Mouse (Mus musculus) E14TG2a.4 (cell line): ENCODE results near the gene Osbpl10.

Experiments
- CTCF ChIP-seq: conservative IDR thresholded peaks from 2 replicates; pipeline ENCODE4 v1.5.1; 2014; ENCODE audit warnings: low read length
- NANOG ChIP-seq: IDR thresholded peaks from 2 replicates; pipeline ENCODE4 v1.6.1; 2014; ENCODE audit warnings: borderline replicate concordance, low read length, mixed read lengths
- POU5F1 ChIP-seq: IDR thresholded peaks from 2 replicates; pipeline ENCODE4 v1.6.1; 2014; ENCODE audit warnings: low read length, borderline replicate concordance

DNA sequence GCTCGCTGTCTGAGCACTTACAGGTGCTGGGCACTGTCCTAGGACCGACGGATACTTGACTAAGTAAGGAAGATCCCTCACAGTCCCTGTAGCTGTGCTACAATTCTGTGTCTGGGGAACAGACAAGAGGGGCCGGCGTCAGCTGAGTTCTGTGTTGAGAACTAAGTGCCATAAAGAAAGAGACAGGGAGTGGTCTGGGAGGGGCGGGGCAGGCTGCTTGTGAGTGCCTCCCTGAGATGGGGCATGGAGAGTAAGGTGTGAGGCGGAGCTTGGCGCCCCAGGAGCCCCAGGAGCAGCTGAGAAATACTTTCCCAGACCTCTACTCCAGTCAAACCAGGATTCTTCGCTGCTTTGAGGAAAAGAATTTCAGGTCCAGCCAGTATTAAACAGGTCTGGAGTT, 239.6 kb downstream of the Osbpl10 start:
- TF ChIP-seq CTCF (no peak), POU5F1 (no peak), NANOG (no peak)
